Mouse (Mus musculus): ENCODE measurements around the gene Isyna1.
"Not testable (repeated sequence)": the region's sequence is repeated elsewhere in the genome, so short reads cannot be mapped to it uniquely, and the experiment has no call there.

Isyna1 gene

DNA sequence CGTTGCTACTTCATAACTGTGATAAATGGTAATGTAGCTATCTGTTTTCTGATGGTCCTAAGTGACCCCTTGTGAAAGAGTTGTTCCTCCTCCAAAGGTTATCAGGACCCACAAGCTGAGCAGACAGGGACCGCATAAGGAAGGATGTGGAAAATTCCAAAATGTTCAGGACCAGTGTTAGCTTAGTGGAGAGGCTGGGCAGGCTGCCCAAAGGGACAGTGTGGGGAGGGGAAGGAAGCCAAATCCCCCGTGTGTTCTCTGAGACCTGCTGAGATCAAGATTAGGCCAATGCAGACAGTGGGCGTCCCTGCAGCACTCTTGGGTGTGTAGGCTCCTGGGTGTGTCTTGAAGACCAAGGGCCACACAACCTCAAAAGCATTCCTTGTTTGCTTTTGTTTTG is 19.3 kb upstream of the Isyna1 start:
- DNase-seq (ENCODE audit: low spot score in 2 of 2), result no peak

DNA sequence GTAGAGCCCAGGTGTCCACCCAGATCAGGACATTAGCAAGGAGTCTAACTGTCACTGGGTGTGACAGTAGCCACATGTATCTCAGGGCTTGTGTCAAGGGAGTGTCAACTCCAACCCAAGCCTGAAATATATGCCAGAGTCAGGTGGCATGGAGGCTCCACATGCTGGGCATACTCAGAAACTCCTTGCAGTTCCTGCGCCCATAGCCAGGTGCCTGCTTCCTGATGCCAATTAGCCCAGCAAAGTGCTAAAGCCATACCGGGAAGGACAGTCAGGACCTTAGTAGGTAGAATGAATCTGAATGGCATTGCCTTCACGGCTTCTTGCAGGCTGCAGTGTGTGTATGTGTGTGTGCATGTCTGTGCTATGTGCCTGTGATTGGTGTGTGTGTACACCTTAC is 17.0 kb upstream of the Isyna1 start:
- DNase-seq (ENCODE audit: low spot score in 2 of 2), result no peak

GRCm38 (mm10) chr8:70583476-70584387 is 10.4 kb upstream of the Isyna1 start:
- DNase-seq (ENCODE audit: low spot score in 2 of 2), result no peak

- DNase-seq (ENCODE audit: low spot score in 2 of 2), result no peak
These were observed 9.4 kb upstream of the Isyna1 start for GRCm38 (mm10) chr8:70584606-70585257.

GRCm38 (mm10) chr8:70585258-70585652 is 8.9 kb upstream of the Isyna1 start:
- DNase-seq (ENCODE audit: low spot score in 2 of 2), result no peak

- DNase-seq (ENCODE audit: low spot score in 2 of 2), result not testable (repeated sequence)
These were observed 6.2 kb upstream of the Isyna1 start for GRCm38 (mm10) chr8:70587955-70588354.

DNA sequence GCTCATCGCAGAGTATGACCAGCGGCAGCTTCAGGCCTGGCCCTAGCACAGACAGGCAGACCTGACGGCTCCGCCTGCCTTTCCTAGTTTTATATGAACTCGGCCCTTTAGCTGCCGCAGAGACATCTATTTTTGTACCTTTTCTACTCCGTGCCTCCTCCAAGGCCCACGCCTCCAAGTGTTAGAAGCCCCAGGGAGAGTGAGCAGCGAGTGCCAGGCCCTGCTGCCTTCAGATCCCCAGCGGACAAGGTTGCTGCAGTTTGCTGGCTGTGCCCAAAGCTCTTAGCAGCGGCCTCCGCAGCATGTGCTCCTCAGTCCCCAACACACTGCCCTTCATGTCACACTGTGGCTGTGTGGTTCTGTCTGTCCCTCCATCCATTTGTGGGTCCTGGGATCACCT is 2.6 kb upstream of the Isyna1 start:
- no peak for DNase-seq (ENCODE audit: low spot score in 2 of 2)

DNA sequence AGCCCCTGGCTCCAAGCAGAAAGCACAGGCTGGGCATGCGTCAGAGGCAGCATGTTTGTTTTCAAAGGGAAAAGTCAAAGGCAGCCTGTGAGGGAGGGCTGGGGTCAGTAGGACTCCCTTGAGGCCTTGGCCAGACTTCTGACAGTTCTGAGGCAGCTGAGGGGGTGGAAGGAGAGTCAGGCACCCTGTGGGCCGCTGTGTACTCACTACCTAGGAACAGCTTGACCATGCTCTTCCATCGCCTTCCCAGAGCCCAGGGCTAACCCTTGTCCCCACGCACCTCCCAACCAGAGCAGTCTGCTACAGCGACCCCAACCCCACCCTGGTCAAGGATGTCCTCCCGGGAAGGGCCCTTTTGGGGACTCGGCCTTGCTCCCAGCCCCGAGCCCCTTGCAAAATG is 1.0 kb upstream of the Isyna1 start:
- DNase-seq (ENCODE audit: low spot score in 2 of 2), result no peak

- DNase-seq (ENCODE audit: low spot score in 2 of 2), result no peak
These were observed 720 bp downstream of the Isyna1 start for GRCm38 (mm10) chr8:70594621-70595564.

DNA sequence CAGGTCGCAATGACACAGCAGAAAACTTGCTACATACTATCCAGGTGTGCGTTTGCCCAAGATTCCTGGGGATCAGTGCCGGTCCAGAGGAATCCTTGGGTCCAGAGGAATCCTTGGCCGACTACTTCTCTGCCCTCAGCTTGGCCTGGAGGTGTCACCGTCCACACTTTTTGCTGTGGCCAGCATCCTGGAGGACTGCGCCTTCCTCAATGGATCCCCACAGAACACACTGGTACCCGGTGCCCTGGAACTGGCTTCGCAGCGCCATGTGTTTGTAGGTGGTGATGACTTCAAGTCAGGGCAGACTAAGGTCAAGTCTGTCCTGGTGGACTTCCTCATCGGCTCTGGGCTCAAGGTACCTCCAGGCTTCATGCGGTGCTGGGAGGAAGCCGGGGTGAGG is 1.6 kb downstream of the Isyna1 start:
- DNase-seq (ENCODE audit: low spot score in 2 of 2), result no peak

DNA sequence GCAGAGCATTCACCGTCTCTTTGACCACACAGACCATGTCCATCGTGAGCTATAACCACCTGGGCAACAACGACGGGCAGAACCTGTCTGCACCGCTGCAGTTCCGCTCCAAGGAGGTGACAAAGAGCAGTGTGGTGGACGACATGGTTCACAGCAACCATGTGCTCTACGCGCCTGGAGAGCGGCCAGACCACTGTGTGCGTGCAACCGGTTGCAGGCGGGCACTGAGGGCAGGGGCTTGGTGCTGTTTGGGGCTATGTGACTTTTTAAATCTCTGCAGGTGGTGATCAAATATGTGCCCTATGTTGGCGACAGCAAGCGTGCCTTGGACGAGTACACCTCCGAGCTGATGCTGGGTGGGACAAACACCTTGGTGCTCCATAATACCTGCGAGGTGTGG is 2.0 kb downstream of the Isyna1 start:
- no peak for DNase-seq (ENCODE audit: low spot score in 2 of 2)

GRCm38 (mm10) chr8:70596775-70597416 is 2.7 kb downstream of the Isyna1 start:
- peak in 1 of 2 experiments; percentile 59 for DNase-seq (ENCODE audit: low spot score in 2 of 2)

GRCm38 (mm10) chr8:70597417-70598272 is 3.5 kb downstream of the Isyna1 start:
- no peak for DNase-seq (ENCODE audit: low spot score in 2 of 2)

DNA sequence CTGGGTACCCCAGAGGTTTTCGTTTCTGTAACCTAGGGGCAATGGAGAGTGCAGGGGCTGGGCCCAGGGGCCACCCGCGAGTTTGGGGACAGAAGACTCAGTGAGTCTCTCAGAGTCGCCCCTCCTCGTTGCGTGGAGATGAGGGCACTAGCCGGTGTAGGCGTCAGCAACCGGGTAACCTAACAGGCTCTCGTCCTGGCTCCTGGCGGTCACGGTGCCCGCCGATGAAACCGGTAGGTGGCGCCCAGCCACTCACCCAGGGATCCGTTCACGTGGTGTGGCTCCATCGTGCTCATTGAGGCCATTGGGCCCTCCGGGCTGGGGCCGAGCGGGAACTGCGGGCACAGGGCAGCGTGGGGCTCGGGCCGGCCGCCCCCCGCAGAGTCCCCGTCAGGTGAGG is 4.1 kb downstream of the Isyna1 start:
- no peak for DNase-seq (ENCODE audit: low spot score in 2 of 2)

DNA sequence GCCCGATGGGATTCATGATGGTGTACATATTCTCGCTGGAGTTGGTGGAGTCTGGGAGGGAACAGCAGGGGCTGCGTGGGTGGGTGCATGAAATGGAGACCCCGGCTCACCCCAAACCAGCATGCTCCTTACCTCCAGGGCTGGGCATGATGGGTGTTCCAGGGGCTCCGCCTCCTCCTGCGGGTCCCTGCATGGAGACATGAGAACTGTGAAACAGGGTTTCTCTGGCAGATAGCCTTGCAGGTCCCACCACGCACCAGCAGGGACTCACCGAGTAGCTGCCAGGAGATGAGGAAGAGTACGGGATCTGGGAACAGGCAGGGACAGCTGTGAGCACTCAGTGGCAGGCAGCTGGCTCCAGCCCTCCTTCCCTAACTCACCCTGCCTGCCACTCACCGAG is 4.5 kb downstream of the Isyna1 start:
- DNase-seq (ENCODE audit: low spot score in 2 of 2), result no peak

DNA sequence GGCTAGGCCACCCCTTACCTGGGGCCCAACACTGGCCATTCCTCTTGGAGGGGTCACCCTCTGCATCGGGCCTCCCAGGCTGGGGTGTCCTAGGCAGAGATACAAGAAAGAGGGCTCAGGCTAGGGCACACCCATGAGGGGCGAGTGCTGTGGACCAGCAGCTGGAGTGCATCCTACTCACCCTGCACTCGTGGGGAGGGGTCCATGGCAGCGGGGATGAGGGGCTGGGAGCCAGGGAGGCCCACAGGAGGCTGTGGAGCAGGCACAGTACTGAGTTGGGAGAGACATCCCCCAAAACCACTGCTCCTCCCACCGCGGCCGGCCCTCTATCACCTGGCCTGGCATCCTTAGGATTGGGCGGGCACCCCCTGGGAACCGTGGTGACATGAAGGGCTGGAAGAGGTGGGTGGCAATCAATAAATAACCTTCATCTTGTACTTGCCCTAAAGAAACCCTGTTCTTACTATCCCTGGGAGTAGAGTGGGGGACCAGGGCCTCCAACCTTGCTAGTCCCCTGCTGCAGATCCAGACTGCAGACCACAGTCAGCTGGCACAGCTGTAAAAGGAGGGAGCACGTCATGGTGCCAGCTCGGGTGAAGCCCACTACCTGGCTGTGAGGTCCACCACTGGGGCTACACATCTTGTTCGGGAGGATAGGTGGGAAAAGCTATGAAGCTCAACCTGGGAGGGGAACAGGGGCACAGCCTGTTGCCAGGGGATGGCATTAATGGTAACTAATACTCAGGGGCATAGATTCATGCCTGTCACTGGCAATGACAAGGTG is 5.5 kb downstream of the Isyna1 start:
- no peak for DNase-seq (ENCODE audit: low spot score in 2 of 2)

- no peak for DNase-seq (ENCODE audit: low spot score in 2 of 2)
These were observed 6.5 kb downstream of the Isyna1 start for GRCm38 (mm10) chr8:70600473-70601270.

- DNase-seq (ENCODE audit: low spot score in 2 of 2), result peak; percentile 46 to 63
These were observed 7.1 kb downstream of the Isyna1 start for GRCm38 (mm10) chr8:70601271-70601649.

Data from spleen, postnatal 14 days (tissue).